14 mouse cellular contexts compared by ENCODE assay signal in the genomic region with DNA sequence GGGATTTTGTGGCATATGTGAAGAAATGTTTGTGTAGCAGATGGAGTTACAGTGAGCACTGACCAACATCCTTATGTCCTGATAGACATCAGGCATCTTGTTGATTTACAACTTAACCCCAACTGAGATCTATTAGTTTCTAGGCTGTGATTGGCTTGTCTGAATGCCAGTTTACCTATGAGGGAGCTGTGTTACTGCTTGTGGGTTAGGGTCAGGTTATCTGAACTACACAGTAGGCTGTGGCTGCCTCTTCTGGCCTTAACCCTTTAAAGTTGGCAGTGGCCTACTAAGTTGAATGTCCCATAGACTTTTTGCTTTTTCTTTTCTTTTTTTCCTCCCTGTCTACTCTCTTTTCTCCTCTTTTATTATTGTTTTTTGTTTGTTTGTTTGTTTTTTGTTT.
DNase-seq lines count a peak whose midpoint lies in the region; ATAC-seq and TF ChIP-seq lines count a peak whose summit lies in the region.
"Had no signal": no experiment of that assay in that cellular context is flagged by ENCODE, and none has a peak within 500 bp of the region (broad histone marks: within the 10 kb centered on the region; RNA-seq: fewer than 3 reads in every experiment).

No protein-coding gene starts in this region.

- no peak overlapping the region for H3K4me3 ChIP-seq in heart, adult 2 months
- no peak overlapping the region for H3K4me3 ChIP-seq in layer of hippocampus, adult 2 months
- H3K4me3 ChIP-seq in intestine, embryonic 15.5 days (replicated peaks), result no peak overlapping the region
- H3K4me3 ChIP-seq in stomach, embryonic 14.5 days (ENCODE audit: low read depth, low read length), result no peak overlapping the region
- H3K4me3 ChIP-seq in neural tube, embryonic 15.5 days (replicated peaks), result no peak overlapping the region
- H3K4me3 ChIP-seq: liver, embryonic 13.5 days; midbrain, embryonic 12.5 days had no signal

- no peak for TF ChIP-seq EP300 in heart, adult 2 months (IDR thresholded peaks at IDR 0.05; ENCODE audit: insufficient read depth, low read depth, low read length)

- no peak for TF ChIP-seq POLR2A in heart, adult 2 months (IDR thresholded peaks at IDR 0.05; ENCODE audit: insufficient read depth, low read depth, low read length)

- peaks cover 13% of the 10 kb centered on the region for H3K4me1 ChIP-seq in heart, adult 2 months (ENCODE audit: control insufficient read depth, insufficient read depth, low read length)
- peaks cover 21% of the 10 kb centered on the region for H3K4me1 ChIP-seq in intestine, embryonic 15.5 days (replicated peaks)
- peaks cover 36% of the 10 kb centered on the region for H3K4me1 ChIP-seq in stomach, embryonic 14.5 days (ENCODE audit: control insufficient read depth, insufficient read depth, low read length)
- H3K4me1 ChIP-seq in neural tube, embryonic 15.5 days, result peaks cover 8% of the 10 kb centered on the region; the same call in 1 of the 2 replicates

- intact Hi-C loops in heart, adult 2 months (cut with DNase I), result loop anchor here (5.0 kb wide), 1 partner anchor 36 kb away; no protein-coding TSS in a partner anchor

- peaks cover 17% of the 10 kb centered on the region for H3K36me3 ChIP-seq in heart, adult 2 months (ENCODE audit: control insufficient read depth, insufficient read depth, low read length)
- no peaks in the 10 kb centered on the region for H3K36me3 ChIP-seq in intestine, embryonic 15.5 days
- H3K36me3 ChIP-seq in stomach, embryonic 14.5 days (ENCODE audit: control insufficient read depth, insufficient read depth, low read length), result no peaks in the 10 kb centered on the region
- H3K36me3 ChIP-seq in neural tube, embryonic 15.5 days, result no peaks in the 10 kb centered on the region
- H3K36me3 ChIP-seq: liver, embryonic 13.5 days; midbrain, embryonic 12.5 days had no signal

- ATAC-seq in intestine, embryonic 15.5 days, result no peak
- no peak for ATAC-seq in stomach, embryonic 14.5 days (ENCODE audit: insufficient number of reproducible peaks, insufficient read depth, low FRiP score, low read depth)
- ATAC-seq in neural tube, embryonic 15.5 days (ENCODE audit: low FRiP score), result no peak
- ATAC-seq: activated CD4-positive, CD25-positive, alpha-beta regulatory T cell, adult 4 months; hindbrain, postnatal 0 days had no signal

- DNase-seq in heart, adult 2 months, result no peak
- DNase-seq in heart, adult 8-10 months (ENCODE audit: low spot score), result no peak
- DNase-seq in layer of hippocampus, adult 2 months (ENCODE audit: low spot score in 2 of 2), result no peak
- DNase-seq in layer of hippocampus, adult 11-12 months (ENCODE audit: low spot score), result no peak
- DNase-seq in right cerebral cortex, postnatal 25 days, result no peak
- DNase-seq: cerebellum, adult 11-12 months; liver, embryonic 13.5 days; spleen, adult 18-20 months had no signal

- H3K27ac ChIP-seq in heart, adult 2 months, result peak overlapping the region; percentile 51
- H3K27ac ChIP-seq in layer of hippocampus, adult 2 months, result peak overlapping the region; percentile 11; the same call in 1 of the 2 replicates
- H3K27ac ChIP-seq in intestine, embryonic 15.5 days, result 0 out of 2 replicates have a peak overlapping the region, but pooled peaks have one; percentile 60
- H3K27ac ChIP-seq in stomach, embryonic 14.5 days (ENCODE audit: low read length), result peak overlapping the region; percentile 73; the same call in 1 of the 2 replicates
- H3K27ac ChIP-seq in neural tube, embryonic 15.5 days (replicated peaks), result no peak overlapping the region
- H3K27ac ChIP-seq: hindbrain, postnatal 0 days; midbrain, embryonic 12.5 days had no signal

- no peaks in the 10 kb centered on the region for H3K9me3 ChIP-seq in intestine, embryonic 15.5 days
- no peaks in the 10 kb centered on the region for H3K9me3 ChIP-seq in stomach, embryonic 14.5 days (ENCODE audit: control insufficient read depth, low read depth, low read length)
- H3K9me3 ChIP-seq in neural tube, embryonic 15.5 days (replicated peaks), result no peaks in the 10 kb centered on the region
- H3K9me3 ChIP-seq: liver, embryonic 13.5 days; midbrain, embryonic 12.5 days had no signal

- no peak overlapping the region for H3K9ac ChIP-seq in heart, adult 2 months (ENCODE audit: low read depth, low read length)
- H3K9ac ChIP-seq in intestine, embryonic 15.5 days, result no peak overlapping the region
- H3K9ac ChIP-seq in stomach, embryonic 14.5 days (replicated peaks; ENCODE audit: low read depth, low read length), result no peak overlapping the region
- no peak overlapping the region for H3K9ac ChIP-seq in neural tube, embryonic 15.5 days (replicated peaks)
- H3K9ac ChIP-seq: liver, embryonic 13.5 days; midbrain, embryonic 12.5 days had no signal

- TF ChIP-seq CTCF in heart, adult 2 months (IDR thresholded peaks at IDR 0.05), result no peak
- TF ChIP-seq CTCF in layer of hippocampus, adult 2 months (conservative IDR thresholded peaks at IDR 0.05), result no peak

- H3K27me3 ChIP-seq in heart, adult 2 months (ENCODE audit: control insufficient read depth, insufficient read depth, low read length), result no peaks in the 10 kb centered on the region
- H3K27me3 ChIP-seq in intestine, embryonic 15.5 days (replicated peaks), result no peaks in the 10 kb centered on the region
- H3K27me3 ChIP-seq in stomach, embryonic 14.5 days (ENCODE audit: control insufficient read depth, insufficient read depth, low read length), result no peaks in the 10 kb centered on the region
- H3K27me3 ChIP-seq in neural tube, embryonic 15.5 days (replicated peaks), result no peaks in the 10 kb centered on the region
- H3K27me3 ChIP-seq: liver, embryonic 13.5 days; midbrain, embryonic 12.5 days had no signal

- H3K79me2 ChIP-seq in heart, adult 2 months (replicated peaks; ENCODE audit: control insufficient read depth, insufficient read depth, low read length), result 0 out of 2 replicates have a peak, but pooled peaks cover 2% of the 10 kb centered on the region

- no peak overlapping the region for H3K4me2 ChIP-seq in intestine, embryonic 15.5 days (replicated peaks)
- no peak overlapping the region for H3K4me2 ChIP-seq in stomach, embryonic 14.5 days (replicated peaks; ENCODE audit: low read depth, low read length)
- H3K4me2 ChIP-seq in neural tube, embryonic 15.5 days, result no peak overlapping the region
- H3K4me2 ChIP-seq: midbrain, embryonic 12.5 days had no signal
